8 mouse cellular contexts compared by ENCODE assay signal in the genomic region with DNA sequence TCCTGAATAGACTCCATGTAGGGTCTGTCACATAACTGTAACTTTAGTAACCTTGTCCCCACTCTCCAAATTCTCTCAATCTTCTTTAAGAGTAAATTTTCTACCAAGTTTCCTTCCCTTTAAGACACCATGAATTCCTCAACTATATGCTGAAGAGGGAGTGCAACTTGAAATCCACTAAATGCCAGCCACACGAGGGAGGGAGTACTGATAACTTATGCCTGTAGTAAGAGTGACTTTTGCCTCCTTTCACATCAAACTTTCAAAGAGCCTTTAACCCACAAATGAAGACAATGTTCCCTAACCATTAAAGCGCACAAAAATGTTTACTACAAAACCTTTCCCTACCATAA. TPM values are rescaled to one million over a fixed set of nuclear protein-coding genes. Genes with fewer than 3 reads are reported as not detected.
DNase-seq lines count a peak whose midpoint lies in the region; ATAC-seq and TF ChIP-seq lines count a peak whose summit lies in the region.

No protein-coding gene starts in this region.

- TF ChIP-seq POLR2A in bone marrow, adult 2 months (IDR thresholded peaks at IDR 0.05; ENCODE audit: borderline replicate concordance, control insufficient read depth, low read depth, low read length): no peak

- ATAC-seq in heart, embryonic 15.5 days (replicated peaks; ENCODE audit: insufficient number of reproducible peaks, insufficient read depth, low FRiP score, low read depth): no peak
- no peak for ATAC-seq in forebrain, embryonic 15.5 days (replicated peaks)
- no peak for ATAC-seq in liver, embryonic 15.5 days (ENCODE audit: insufficient read depth)

- no peak for DNase-seq in heart, postnatal 10 days
- DNase-seq in ovary, postnatal 10 days (ENCODE audit: low spot score): no peak
- DNase-seq in Muller cell, postnatal 12 days (ENCODE audit: inconsistent ontology term): no peak
- DNase-seq in testis, postnatal 14 days (ENCODE audit: low spot score): no peak

- H3K27me3 ChIP-seq in heart, embryonic 15.5 days: no peaks in the 10 kb centered on the region
- H3K27me3 ChIP-seq in forebrain, embryonic 15.5 days: no peaks in the 10 kb centered on the region
- no peaks in the 10 kb centered on the region for H3K27me3 ChIP-seq in liver, embryonic 15.5 days

- H3K36me3 ChIP-seq in heart, embryonic 15.5 days: no peaks in the 10 kb centered on the region
- no peaks in the 10 kb centered on the region for H3K36me3 ChIP-seq in forebrain, embryonic 15.5 days
- no peaks in the 10 kb centered on the region for H3K36me3 ChIP-seq in liver, embryonic 15.5 days (replicated peaks)

- no peak for TF ChIP-seq CTCF in bone marrow, adult 2 months (IDR thresholded peaks at IDR 0.05; ENCODE audit: control insufficient read depth, insufficient read depth, low read length)

- intact Hi-C loops in heart, postnatal 10 days (cut with DNase I): no loop called here

- 0 out of 2 replicates have a peak, but pooled peaks cover 2% of the 10 kb centered on the region for H3K4me1 ChIP-seq in heart, embryonic 15.5 days (replicated peaks)
- no peaks in the 10 kb centered on the region; the same call in 1 of the 2 replicates for H3K4me1 ChIP-seq in bone marrow, adult 2 months (ENCODE audit: control insufficient read depth, insufficient read depth, low read length)
- H3K4me1 ChIP-seq in forebrain, embryonic 15.5 days: peaks cover 4% of the 10 kb centered on the region; the same call in 1 of the 2 replicates
- H3K4me1 ChIP-seq in liver, embryonic 15.5 days (replicated peaks): peaks cover 25% of the 10 kb centered on the region

- no peaks in the 10 kb centered on the region for H3K9me3 ChIP-seq in heart, embryonic 15.5 days (replicated peaks)
- H3K9me3 ChIP-seq in forebrain, embryonic 15.5 days: no peaks in the 10 kb centered on the region
- no peaks in the 10 kb centered on the region for H3K9me3 ChIP-seq in liver, embryonic 15.5 days (replicated peaks)

- H3K4me2 ChIP-seq in heart, embryonic 15.5 days: peak overlapping the region; percentile 92
- peak overlapping the region; percentile 85 for H3K4me2 ChIP-seq in forebrain, embryonic 15.5 days (replicated peaks)
- peak overlapping the region; percentile 87 for H3K4me2 ChIP-seq in liver, embryonic 15.5 days

- WGBS in heart, embryonic 15.5 days: 57% methylated on average over 2 of the region's 2 CpGs
- WGBS in bone marrow, adult 2 months: 52% methylated on average over 2 of the region's 2 CpGs
- 62% methylated on average over 2 of the region's 2 CpGs for WGBS in forebrain, embryonic 15.5 days
- WGBS in liver, embryonic 15.5 days (ENCODE audit: insufficient replicate concordance): 45% methylated on average over 2 of the region's 2 CpGs

- no peak overlapping the region for H3K9ac ChIP-seq in heart, embryonic 15.5 days
- H3K9ac ChIP-seq in forebrain, embryonic 15.5 days (replicated peaks): peak overlapping the region; percentile 66
- 0 out of 2 replicates have a peak overlapping the region, but pooled peaks have one; percentile 43 for H3K9ac ChIP-seq in liver, embryonic 15.5 days

- no peak overlapping the region for H3K27ac ChIP-seq in heart, embryonic 15.5 days
- H3K27ac ChIP-seq in bone marrow, adult 2 months (ENCODE audit: control insufficient read depth, insufficient read depth, low read depth, low read length, poor library complexity): no peak overlapping the region
- no peak overlapping the region for H3K27ac ChIP-seq in forebrain, embryonic 15.5 days (replicated peaks)
- H3K27ac ChIP-seq in liver, embryonic 15.5 days (replicated peaks): no peak overlapping the region

- H3K4me3 ChIP-seq in heart, embryonic 15.5 days: peak overlapping the region; percentile 66
- peak overlapping the region; percentile 61 for H3K4me3 ChIP-seq in bone marrow, adult 2 months (replicated peaks; ENCODE audit: control insufficient read depth, low read depth, low read length)
- peak overlapping the region; percentile 60 for H3K4me3 ChIP-seq in forebrain, embryonic 15.5 days
- H3K4me3 ChIP-seq in liver, embryonic 15.5 days (replicated peaks): peak overlapping the region; percentile 61

RNA-seq across cellular contexts. Expression of gene Acot6, which starts 1.0 kb away (rescaled TPM):
- polyA plus RNA-seq in heart, embryonic 15.5 days (2015; fragmentation: Nextera tagmentation; extraction: Ambion mirVana): 0.83 and 0.93 TPM in 2 replicates
- 1 to 10 TPM; 3.3 to 3.8 TPM for total RNA-seq in heart, postnatal 10 days (2021)
- polyA plus RNA-seq in bone marrow, adult 2 months (2011; ENCODE audit: insufficient read depth, insufficient read length, low replicate concordance, missing spikeins): 0.62 and 0.75 TPM in 2 replicates
- 1.2 TPM in 2 replicates for polyA plus RNA-seq in forebrain, embryonic 15.5 days (2015; fragmentation: Nextera tagmentation; extraction: Ambion mirVana)
- 0.44 and 0.66 TPM in 2 replicates for polyA plus RNA-seq in liver, embryonic 15.5 days (2015; fragmentation: Nextera tagmentation; extraction: Ambion mirVana)

RNA-seq across cellular contexts. Expression of gene Dnal1, which starts 12.7 kb away (rescaled TPM):
- 3.3 TPM in 2 replicates for polyA plus RNA-seq in heart, embryonic 15.5 days (2015; fragmentation: Nextera tagmentation; extraction: Ambion mirVana)
- 10 to 100 TPM; 10.3 to 10.6 TPM for total RNA-seq in heart, postnatal 10 days (2021)
- 0.60 and 1.7 TPM in 2 replicates for polyA plus RNA-seq in bone marrow, adult 2 months (2011; ENCODE audit: insufficient read depth, insufficient read length, low replicate concordance, missing spikeins)
- polyA plus RNA-seq in forebrain, embryonic 15.5 days (2015; fragmentation: Nextera tagmentation; extraction: Ambion mirVana): 9.6 and 10.1 TPM in 2 replicates
- polyA plus RNA-seq in liver, embryonic 15.5 days (2015; fragmentation: Nextera tagmentation; extraction: Ambion mirVana): 0.23 and 0.24 TPM in 2 replicates

RNA-seq across cellular contexts. Expression of gene Acot5, which starts 32.3 kb away (rescaled TPM):
- 0.10 TPM in 1 of 2 replicates, not detected in the other for polyA plus RNA-seq in heart, embryonic 15.5 days (2015; fragmentation: Nextera tagmentation; extraction: Ambion mirVana)
- total RNA-seq in heart, postnatal 10 days (2021): not detected
- not detected in 2 replicates for polyA plus RNA-seq in bone marrow, adult 2 months (2011; ENCODE audit: insufficient read depth, insufficient read length, low replicate concordance, missing spikeins)
- 0.32 TPM in 1 of 2 replicates, not detected in the other for polyA plus RNA-seq in forebrain, embryonic 15.5 days (2015; fragmentation: Nextera tagmentation; extraction: Ambion mirVana)
- 0.06 TPM in 1 of 2 replicates, not detected in the other for polyA plus RNA-seq in liver, embryonic 15.5 days (2015; fragmentation: Nextera tagmentation; extraction: Ambion mirVana)

RNA-seq across cellular contexts. Expression of gene Pnma1, which starts 46.8 kb away (rescaled TPM):
- polyA plus RNA-seq in heart, embryonic 15.5 days (2015; fragmentation: Nextera tagmentation; extraction: Ambion mirVana): 0.42 and 0.55 TPM in 2 replicates
- under 1 TPM; 0.35 to 0.43 TPM for total RNA-seq in heart, postnatal 10 days (2021)
- polyA plus RNA-seq in bone marrow, adult 2 months (2011; ENCODE audit: insufficient read depth, insufficient read length, low replicate concordance, missing spikeins): 1.8 and 2.8 TPM in 2 replicates
- polyA plus RNA-seq in forebrain, embryonic 15.5 days (2015; fragmentation: Nextera tagmentation; extraction: Ambion mirVana): 6.0 and 6.5 TPM in 2 replicates
- 0.16 and 0.24 TPM in 2 replicates for polyA plus RNA-seq in liver, embryonic 15.5 days (2015; fragmentation: Nextera tagmentation; extraction: Ambion mirVana)

RNA-seq across cellular contexts. Expression of gene Acot3, which starts 49.5 kb away (rescaled TPM):
- 0.56 and 0.73 TPM in 2 replicates for polyA plus RNA-seq in heart, embryonic 15.5 days (2015; fragmentation: Nextera tagmentation; extraction: Ambion mirVana)
- 1 to 10 TPM; 2.6 to 3.7 TPM for total RNA-seq in heart, postnatal 10 days (2021)
- polyA plus RNA-seq in bone marrow, adult 2 months (2011; ENCODE audit: insufficient read depth, insufficient read length, low replicate concordance, missing spikeins): not detected in 2 replicates
- polyA plus RNA-seq in forebrain, embryonic 15.5 days (2015; fragmentation: Nextera tagmentation; extraction: Ambion mirVana): 0.62 and 0.80 TPM in 2 replicates
- 6.6 and 7.4 TPM in 2 replicates for polyA plus RNA-seq in liver, embryonic 15.5 days (2015; fragmentation: Nextera tagmentation; extraction: Ambion mirVana)
